Mouse (Mus musculus) kidney, embryonic 14.5 days (tissue): ENCODE data around the gene Galnt14. TPM values are rescaled to one million over a fixed set of nuclear protein-coding genes. Genes with fewer than 3 reads are reported as not detected.

ENCODE experiments used
- ATAC-seq: fragments of 200-750 bp; cut with Nextera tagmentation; 2 replicates; pipeline ENCODE4 v1.8.0; 2017; ENCODE audit warnings: moderate number of reproducible peaks, mild to moderate bottlenecking, moderate TSS enrichment, moderate library complexity; ENCODE audit not compliant: low FRiP score, low TSS enrichment
- H3K27ac ChIP-seq: fragments of 300-500 bp; sonication (generic); 2 replicates; pipeline ENCODE4 v1.5.1; 2014; ENCODE audit warnings: low read depth, mild to moderate bottlenecking, low read length, moderate library complexity, mixed read lengths
- H3K27me3 ChIP-seq: fragments of 300-500 bp; sonication (generic); 2 replicates; pipeline ENCODE4 v1.6.1; 2014; ENCODE audit warnings: mild to moderate bottlenecking, low read length; ENCODE audit not compliant: control insufficient read depth, insufficient read depth
- H3K36me3 ChIP-seq: fragments of 300-500 bp; sonication (generic); 2 replicates; pipeline ENCODE4 v1.6.1; 2014; ENCODE audit warnings: low read length, mixed read lengths; ENCODE audit not compliant: control insufficient read depth, insufficient read depth
- H3K4me1 ChIP-seq: fragments of 300-500 bp; sonication (generic); 2 replicates; pipeline ENCODE4 v1.6.1; 2014; ENCODE audit warnings: low read length, mixed read lengths; ENCODE audit not compliant: control insufficient read depth, insufficient read depth
- H3K4me2 ChIP-seq: fragments of 300-500 bp; sonication (generic); replicated peaks from 2 replicates; pipeline ENCODE4 v1.6.1; 2014; ENCODE audit warnings: low read depth, mild to moderate bottlenecking, low read length
- H3K4me3 ChIP-seq: fragments of 300-500 bp; sonication (generic); 2 replicates; pipeline ENCODE4 v1.5.1; 2014; ENCODE audit warnings: mild to moderate bottlenecking, low read length
- H3K9ac ChIP-seq: fragments of 300-500 bp; sonication (generic); 2 replicates; pipeline ENCODE4 v1.6.1; 2014; ENCODE audit warnings: low read depth, mild to moderate bottlenecking, low read length, moderate library complexity
- H3K9me3 ChIP-seq: fragments of 300-500 bp; sonication (generic); 2 replicates; pipeline ENCODE4 v1.6.1; 2016; ENCODE audit warnings: low read length; ENCODE audit not compliant: control insufficient read depth
- WGBS: fragments of 180-500 bp; shearing (Covaris S2); extraction: QIAGEN DNeasy Blood & Tissue Kit; methylation state at CpG from one replicate; pipeline ENCODE4 v1.1.7; 2014; 5-methylcytosine and 5-hydroxymethylcytosine counted together
- polyA plus RNA-seq: library from polyadenylated mRNA; unstranded; fragments of >200 nt; fragmentation: Nextera tagmentation; extraction: Ambion mirVana; gene quantifications from 2 replicates; pipeline ENCODE4 v1.2.1, GENCODE M21; 2014

Galnt14 gene
- polyA plus RNA-seq, 1 experiment from 2014 or later = 9.7 TPM

DNA sequence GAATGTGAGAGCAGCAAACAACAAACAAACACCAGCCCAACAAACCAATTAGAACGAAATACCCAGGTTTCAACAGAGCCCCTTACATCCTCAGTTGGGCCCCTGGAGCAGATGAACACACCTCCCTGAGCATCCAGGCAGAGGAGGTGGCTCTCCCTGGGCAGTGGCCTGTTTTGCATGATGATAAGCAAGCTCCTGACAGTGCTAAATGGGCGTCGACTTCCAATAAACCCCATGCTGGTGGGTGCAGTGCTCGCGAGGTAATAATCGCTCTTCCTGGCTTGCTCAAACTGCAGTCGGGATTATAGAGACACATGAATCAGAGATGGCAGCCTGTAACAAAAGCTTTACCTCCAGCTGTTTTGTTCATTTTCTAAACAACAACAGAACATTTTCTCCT, 235.9 kb downstream of the Galnt14 start:
- Histone ChIP-seq H3K27me3 (no peaks in the 10 kb centered on the region), H3K4me1 (no peaks in the 10 kb centered on the region), H3K27ac (no peak overlapping the region), H3K9me3 (0 out of 2 replicates have a peak, but pooled peaks cover 2% of the 10 kb centered on the region), H3K9ac (no peak overlapping the region), H3K4me3 (no peak overlapping the region), H3K4me2 (no peak overlapping the region), H3K36me3 (no peaks in the 10 kb centered on the region)
- 31% methylated on average over 7 of the region's 7 CpGs for WGBS
- ATAC-seq = no peak

DNA sequence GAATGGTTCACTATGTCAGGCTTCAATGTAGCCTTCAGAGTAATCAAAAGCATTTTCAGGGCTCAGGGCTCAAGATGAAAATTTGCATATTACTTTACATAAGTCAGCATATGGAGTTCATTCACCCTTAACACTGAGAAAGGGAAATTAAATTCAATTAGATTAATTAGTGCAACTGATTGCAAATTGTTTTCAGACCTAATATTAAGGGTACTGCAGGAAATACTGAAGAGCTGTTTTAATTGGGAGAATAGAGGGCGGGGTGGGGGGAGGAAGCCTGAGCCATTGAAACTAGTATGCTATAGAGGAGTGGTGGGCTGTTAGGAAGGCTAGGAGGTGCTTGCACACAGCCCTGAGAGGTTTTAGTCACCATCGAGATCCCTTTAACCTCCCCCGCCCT, 237.2 kb downstream of the Galnt14 start:
- Histone ChIP-seq H3K36me3 (no peaks in the 10 kb centered on the region), H3K9me3 (0 out of 2 replicates have a peak, but pooled peaks cover 2% of the 10 kb centered on the region), H3K4me1 (no peaks in the 10 kb centered on the region), H3K9ac (no peak overlapping the region), H3K27ac (no peak overlapping the region), H3K4me2 (no peak overlapping the region), H3K27me3 (no peaks in the 10 kb centered on the region), H3K4me3 (no peak overlapping the region)
- WGBS = 69% methylated on average over 3 of the region's 3 CpGs
- no peak for ATAC-seq

DNA sequence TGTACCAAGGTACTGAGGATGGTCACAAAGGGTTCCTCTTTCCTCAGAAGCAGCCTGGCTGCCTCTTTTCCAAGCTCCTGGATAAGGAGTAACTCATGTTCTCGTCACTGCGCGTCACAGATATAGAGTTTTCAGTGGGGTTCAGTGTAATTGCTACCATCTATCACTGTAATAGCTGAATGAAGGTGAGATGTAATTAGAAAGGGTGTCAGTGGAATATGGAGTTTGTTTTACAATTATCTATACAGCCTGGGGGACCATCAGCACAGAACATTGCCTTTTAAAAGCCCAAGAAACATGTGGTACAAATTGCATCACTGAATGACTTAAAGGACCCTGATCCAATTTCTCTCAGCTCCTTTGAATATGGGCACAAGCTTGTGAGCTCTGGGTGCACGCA, 249.4 kb downstream of the Galnt14 start:
- Histone ChIP-seq H3K9me3 (no peaks in the 10 kb centered on the region), H3K4me3 (no peak overlapping the region), H3K36me3 (no peaks in the 10 kb centered on the region), H3K9ac (no peak overlapping the region), H3K27ac (no peak overlapping the region), H3K4me2 (no peak overlapping the region), H3K4me1 (no peaks in the 10 kb centered on the region), H3K27me3 (no peaks in the 10 kb centered on the region)
- no peak for ATAC-seq
- 83% methylated on average over 4 of the region's 4 CpGs for WGBS

DNA sequence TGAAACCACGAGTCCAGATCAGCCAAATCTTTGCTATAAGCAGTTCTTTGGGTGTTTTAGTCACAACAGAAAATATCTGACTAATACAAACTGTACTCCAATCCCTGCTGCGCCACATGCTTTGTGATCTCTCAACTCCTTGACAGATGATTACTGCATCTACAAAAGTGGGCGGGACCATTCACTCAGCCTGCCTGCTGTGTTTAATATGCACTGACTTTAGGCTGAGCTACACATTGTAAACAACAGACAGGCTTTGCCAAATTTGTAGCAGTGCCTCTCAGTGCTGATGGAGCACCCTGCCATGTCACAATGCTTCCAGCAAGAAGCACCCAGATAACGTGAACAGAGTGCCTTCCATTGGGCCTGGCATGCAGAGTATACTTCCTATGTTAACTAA, 251.5 kb downstream of the Galnt14 start:
- no peak for ATAC-seq
- Histone ChIP-seq H3K27ac (no peak overlapping the region), H3K27me3 (no peaks in the 10 kb centered on the region), H3K9ac (no peak overlapping the region), H3K4me3 (no peak overlapping the region), H3K4me1 (no peaks in the 10 kb centered on the region), H3K36me3 (no peaks in the 10 kb centered on the region), H3K4me2 (no peak overlapping the region), H3K9me3 (no peaks in the 10 kb centered on the region)
- 84% methylated on average over 4 of the region's 4 CpGs for WGBS

DNA sequence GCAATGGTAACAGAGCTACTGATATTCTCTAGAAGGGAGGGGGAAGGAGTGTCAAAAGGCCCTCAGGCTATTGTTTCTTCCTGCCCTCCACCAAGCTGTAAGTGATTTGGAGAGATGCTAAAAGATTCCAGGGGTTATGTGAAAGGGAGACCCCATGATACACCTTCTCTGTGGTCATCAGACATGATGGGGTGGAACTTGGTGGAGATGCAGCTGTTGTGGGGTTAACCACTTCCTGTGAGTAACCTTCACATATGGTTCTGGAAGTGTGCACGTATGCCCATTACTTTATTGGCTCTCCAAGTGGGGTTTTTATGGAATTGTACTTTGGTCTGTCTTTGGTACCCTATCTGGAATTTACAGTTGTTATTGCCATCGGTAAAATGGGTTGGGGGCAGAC, 253.7 kb downstream of the Galnt14 start:
- ATAC-seq = no peak
- WGBS = 87% methylated on average over 2 of the region's 2 CpGs

DNA sequence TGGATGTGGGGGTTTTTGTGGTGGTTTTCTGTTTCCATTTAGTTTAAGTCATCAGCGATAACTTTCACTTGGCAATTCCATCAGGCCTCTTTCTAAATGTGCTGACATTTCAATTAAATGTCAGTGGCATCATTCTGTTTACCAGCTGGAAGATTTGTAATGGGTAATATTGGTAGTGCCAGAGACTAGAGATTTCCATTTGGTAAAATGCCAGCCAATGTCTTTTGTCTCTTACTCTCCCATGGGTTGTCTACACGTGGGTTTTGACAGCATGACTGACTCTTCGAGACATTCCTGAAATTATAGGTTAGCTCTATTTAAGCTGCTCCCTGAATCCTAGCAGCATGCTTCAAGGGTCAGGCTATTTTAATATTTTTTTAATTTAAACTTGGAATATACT, 256.6 kb downstream of the Galnt14 start:
- Histone ChIP-seq H3K36me3 (no peaks in the 10 kb centered on the region), H3K4me3 (no peak overlapping the region), H3K27ac (no peak overlapping the region), H3K27me3 (no peaks in the 10 kb centered on the region), H3K9me3 (no peaks in the 10 kb centered on the region), H3K9ac (no peak overlapping the region), H3K4me1 (no peaks in the 10 kb centered on the region), H3K4me2 (no peak overlapping the region)
- no peak for ATAC-seq
- WGBS = 87% methylated on average over 3 of the region's 3 CpGs

More for the DNA sequence above, 253.7 kb downstream of the Galnt14 start:
- H3K9me3 ChIP-seq = no peaks in the 10 kb centered on the region
- H3K4me1 ChIP-seq = no peaks in the 10 kb centered on the region
- no peak overlapping the region for H3K4me2 ChIP-seq
- no peak overlapping the region for H3K4me3 ChIP-seq
- no peak overlapping the region for H3K27ac ChIP-seq
- no peaks in the 10 kb centered on the region for H3K27me3 ChIP-seq
- no peaks in the 10 kb centered on the region for H3K36me3 ChIP-seq
- H3K9ac ChIP-seq = no peak overlapping the region

DNA sequence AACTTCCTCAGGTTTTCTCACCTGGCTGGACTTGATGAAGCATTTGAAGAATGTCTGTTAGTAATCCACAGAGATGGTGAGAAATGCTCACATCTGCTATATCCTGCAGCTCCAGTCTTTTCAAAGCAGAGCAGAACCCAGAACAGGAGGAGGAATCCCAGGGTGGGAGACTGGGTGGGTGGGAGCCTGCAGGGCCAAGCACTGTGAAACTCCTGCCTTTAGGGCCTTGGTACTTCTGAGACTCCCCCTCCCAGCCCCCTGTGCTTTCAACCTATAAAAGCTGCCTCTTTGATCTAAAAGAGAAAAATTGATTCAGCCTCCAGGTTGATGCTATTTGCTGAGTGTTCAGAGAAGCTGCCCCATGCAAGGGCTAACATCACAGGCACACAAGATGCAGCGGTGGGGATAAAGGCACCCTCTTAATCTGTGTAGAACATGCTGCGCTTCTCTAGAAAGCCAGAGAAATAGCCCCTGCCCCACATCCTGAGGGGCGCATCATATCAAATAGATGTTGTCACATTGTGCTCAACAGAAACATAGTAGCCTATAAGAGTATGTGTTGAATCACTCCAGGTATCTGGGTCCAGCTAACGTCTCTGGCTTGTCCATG, 258.0 kb downstream of the Galnt14 start:
- H3K9ac ChIP-seq = no peak overlapping the region
- 90% methylated on average over 4 of the region's 4 CpGs for WGBS
- no peak for ATAC-seq
- H3K27ac ChIP-seq = no peak overlapping the region
- H3K4me2 ChIP-seq = no peak overlapping the region
- no peaks in the 10 kb centered on the region for H3K9me3 ChIP-seq
- no peak overlapping the region for H3K4me3 ChIP-seq
- H3K36me3 ChIP-seq = no peaks in the 10 kb centered on the region
- H3K4me1 ChIP-seq = no peaks in the 10 kb centered on the region
- no peaks in the 10 kb centered on the region for H3K27me3 ChIP-seq

DNA sequence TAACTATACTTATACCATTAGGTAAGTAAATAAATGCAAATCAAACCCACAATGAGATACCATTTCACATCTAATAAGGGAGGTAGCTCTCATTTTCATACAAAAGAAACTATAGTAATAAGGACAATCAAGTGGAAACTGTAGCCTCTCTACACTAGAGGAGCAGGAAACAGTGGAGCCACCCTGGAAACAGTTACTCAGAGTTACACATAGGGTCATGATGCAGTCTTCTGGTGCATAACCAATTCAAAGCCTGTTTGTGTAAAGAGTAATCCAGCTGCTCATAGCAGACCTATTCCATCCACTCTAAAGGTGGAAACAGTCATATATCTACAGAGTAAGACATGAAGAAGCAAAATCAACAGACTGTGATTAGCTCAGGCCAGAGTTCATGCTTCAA, 261.1 kb downstream of the Galnt14 start:
- H3K36me3 ChIP-seq = no peaks in the 10 kb centered on the region
- no peak overlapping the region for H3K4me3 ChIP-seq
- ATAC-seq = no peak
- H3K27me3 ChIP-seq = no peaks in the 10 kb centered on the region
- no peak overlapping the region for H3K9ac ChIP-seq
- no peak overlapping the region for H3K27ac ChIP-seq
- no peaks in the 10 kb centered on the region for H3K9me3 ChIP-seq
- no peaks in the 10 kb centered on the region for H3K4me1 ChIP-seq
- no peak overlapping the region for H3K4me2 ChIP-seq
